Mouse (Mus musculus) T-helper 17 cell (primary cell): ENCODE measurements around the gene Helz2.
"Not testable (repeated sequence)": the region's sequence is repeated elsewhere in the genome, so short reads cannot be mapped to it uniquely, and the experiment has no call there.

ENCODE experiments used
- in situ Hi-C, 2 experiments: fragments of 300-600 bp; cut with MboI, MseI; formaldehyde crosslinking; loops; 1 replicate in 1 of 2; 2 replicates in 1 of 2; pipeline ENCODE4 v1.15.1; 2025; ENCODE audit warnings: high pct_unique_total_duplicates in 2 of 2

Helz2 gene

DNA sequence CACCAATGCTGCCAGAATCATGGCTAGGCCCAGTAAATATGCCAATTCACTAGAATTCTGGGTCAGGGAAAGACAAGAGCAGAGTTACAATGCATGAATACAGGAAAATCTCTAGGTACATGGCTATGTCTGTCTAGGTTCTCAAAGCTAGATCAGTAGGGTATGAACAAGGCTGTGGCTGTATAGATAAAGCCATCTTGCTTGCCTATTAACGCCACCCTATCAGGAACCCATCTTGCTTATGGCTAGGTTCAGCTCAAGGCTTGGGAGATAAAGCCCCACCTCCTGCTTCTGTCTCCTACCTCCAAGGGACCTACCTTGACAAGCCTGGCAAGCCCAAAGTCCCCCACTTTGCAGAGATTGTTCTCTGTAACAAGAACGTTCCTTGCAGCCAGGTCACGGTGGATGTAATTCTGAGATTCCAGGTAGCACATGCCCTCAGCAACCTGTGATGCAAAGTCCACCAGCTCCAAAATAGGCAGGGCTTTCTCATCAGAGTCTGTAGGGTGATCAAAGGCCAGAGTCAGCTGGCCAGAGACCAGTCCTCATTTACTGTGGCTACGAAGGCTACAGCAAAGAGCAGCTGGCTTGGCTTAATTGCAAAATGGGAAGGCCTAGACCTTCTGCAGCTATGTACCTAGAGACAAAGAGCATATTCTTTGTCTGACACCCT lies 45.1 kb downstream of the Helz2 start:
- in situ Hi-C loops = no loop called here

DNA sequence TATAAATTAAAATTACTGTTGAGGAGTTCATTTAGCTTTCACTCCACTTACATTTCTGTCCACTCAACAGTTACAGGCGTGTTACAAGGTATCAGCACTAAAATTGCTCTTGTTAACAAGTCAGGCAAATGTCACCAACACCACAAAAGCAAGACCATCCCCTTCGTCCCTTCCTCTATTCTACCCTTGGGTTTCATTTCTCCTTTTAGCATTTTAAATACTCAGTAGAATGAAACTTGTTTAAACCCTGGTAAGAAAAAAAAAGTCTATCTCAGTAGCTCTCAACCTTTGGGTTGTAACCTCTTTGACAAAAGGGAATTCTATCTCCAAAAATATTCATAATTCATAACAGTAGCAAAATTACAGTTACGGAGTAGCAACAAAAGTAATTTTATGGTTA lies 48.8 kb downstream of the Helz2 start:
- in situ Hi-C loops = no loop called here

DNA sequence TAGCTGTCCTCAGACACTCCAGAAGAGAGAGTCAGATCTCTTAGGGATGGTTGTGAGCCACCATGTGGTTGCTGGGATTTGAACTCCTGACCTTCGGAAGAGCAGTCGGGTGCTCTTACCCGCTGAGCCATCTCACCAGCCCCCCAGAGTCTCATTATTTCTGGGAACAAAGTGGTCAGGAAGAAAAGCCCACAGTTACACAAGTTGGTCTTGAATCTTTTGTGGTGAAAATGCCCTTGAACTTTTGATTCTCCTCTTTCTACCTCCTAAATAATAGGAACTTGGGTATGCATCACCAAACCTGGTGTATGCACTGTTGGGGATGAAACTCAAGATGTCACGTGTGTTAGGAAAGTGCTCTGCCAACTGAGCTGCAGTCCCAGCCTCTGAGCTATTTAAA lies 49.9 kb downstream of the Helz2 start:
- in situ Hi-C loops = no loop called here

DNA sequence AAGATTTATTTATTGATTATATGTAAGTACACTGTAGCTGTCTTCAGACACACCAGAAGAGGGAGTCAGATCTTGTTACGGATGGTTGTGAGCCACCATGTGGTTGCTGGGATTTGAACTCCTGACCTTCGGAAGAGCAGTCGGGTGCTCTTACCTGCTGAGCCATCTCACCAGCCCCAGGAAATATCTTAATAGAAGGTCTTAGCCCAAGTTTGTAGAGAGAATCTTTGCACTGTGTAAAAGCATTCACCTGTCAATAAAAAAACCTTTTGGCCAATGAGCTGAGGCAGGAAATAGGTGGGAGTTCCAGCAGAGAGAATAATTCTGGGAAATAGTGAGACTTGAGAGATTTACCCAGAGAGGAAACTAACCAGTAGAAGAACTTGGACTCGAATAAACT lies 50.4 kb downstream of the Helz2 start:
- in situ Hi-C loops = not testable (repeated sequence)

DNA sequence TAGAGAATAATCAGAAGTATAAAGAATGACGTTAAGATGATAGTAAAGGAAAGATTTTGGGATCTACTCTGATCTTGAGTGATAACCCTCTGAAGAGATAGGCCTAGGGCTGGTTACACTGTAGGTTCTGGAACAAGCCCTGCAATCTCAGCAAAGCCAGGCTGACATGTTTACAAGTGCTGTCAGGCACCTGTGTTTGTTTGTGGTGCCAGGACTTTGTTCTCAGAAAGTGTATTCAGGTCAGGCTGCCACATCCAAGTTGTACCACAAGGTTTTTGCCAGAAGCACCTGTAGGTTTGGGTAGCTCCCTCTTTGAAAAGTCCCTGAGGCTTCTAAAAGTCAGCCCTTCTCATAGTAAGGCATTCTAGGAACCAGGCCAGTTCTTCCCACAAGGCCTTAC lies 52.5 kb downstream of the Helz2 start:
- in situ Hi-C loops = loop anchor here in 1 of 2 experiments (10.0 kb wide), 1 partner anchor 145 kb away; no protein-coding TSS in a partner anchor

DNA sequence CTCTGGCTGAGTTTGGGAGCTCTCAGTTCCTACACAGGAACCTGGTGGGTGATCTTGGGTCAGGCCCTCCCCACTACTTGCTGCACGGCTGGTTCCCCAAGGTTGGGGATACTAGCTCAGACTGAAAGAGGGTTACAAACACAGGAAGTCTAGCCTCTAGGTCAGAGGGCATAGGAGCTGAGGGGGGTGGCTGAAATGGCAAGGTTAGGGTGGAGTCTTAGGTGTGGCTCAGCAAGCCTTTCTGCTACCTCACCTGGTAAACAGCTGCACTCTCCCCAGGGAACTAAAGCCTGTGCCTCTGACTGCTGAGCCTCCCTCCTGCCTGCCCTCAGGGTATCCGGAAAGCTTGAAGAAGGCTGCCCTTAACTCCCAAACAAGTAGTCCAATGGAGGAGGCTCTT lies 53.1 kb downstream of the Helz2 start:
- in situ Hi-C loops = loop anchor here in 1 of 2 experiments (10.0 kb wide), 1 partner anchor 146 kb away; no protein-coding TSS in a partner anchor

DNA sequence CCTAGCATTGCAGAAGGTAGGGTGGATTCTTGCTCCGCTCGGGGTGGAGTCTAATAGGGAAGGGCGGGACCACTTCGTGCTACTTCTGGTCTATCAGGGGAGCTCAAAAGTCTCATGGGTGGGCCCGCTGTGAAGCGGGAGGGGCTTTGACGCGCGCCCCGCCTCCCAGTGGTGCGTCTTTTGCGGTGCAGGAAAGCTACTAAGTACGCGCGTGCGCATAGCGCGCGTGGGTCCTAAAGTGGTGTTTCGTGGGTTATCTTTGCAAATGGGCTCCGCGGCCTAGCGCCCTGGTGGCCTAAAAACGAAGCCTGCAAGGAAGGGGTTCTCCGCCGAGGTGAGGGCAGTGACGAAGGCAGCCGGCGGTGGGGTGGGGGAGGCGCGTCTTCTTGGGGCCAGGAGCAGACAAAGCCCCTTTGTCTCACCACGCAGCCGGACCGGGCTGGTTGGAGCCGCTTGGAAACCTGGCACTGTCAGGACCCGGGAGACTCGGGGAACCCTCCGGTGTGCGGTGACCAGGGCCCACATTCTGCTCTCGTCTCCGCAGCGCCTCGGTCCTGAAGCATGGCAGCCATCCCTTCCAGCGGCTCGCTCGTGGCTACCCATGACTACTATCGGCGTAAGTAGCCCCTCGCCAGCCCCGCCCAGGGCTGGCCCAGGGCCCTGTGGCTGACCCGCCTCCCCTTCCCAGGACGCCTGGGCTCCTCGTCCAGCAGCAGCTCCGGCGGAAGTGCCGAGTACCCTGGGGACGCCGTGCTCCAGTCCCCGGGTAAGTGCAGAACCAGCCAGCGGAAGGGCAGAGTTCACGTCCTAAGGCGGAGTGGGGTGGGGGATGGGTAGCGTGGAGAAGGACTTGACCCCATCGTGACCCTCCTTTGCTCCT lies 54.5 kb downstream of the Helz2 start, which contains the start of gene Ppdpf:
Gene Ppdpf (plus strand): TSS at position 127 of the 880 bp plus-strand sequence.
- in situ Hi-C loops = loop anchor here in 1 of 2 experiments (10.0 kb wide), 1 partner anchor 147 kb away; no protein-coding TSS in a partner anchor

DNA sequence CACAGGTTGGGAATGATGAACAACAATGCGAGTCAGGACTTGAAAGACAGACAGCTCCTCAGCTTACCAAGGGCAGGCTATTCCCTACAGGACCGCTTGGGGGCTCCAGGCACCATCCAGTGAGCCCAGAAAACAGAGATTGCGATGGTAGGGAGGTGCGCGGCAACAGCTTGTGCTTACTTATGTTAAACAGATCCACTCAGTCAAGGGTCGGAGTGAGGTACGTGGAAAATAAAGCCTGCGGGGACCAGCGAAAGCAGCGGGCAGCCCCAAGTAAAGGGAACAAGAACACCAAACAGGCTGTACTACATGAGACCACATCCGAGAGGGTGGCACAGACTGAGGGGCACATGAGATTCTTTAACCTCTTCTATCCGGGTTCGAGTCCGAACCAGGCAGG lies 55.2 kb downstream of the Helz2 start:
- in situ Hi-C loops = loop anchor here in 1 of 2 experiments (10.0 kb wide), 1 partner anchor 148 kb away; no protein-coding TSS in a partner anchor

DNA sequence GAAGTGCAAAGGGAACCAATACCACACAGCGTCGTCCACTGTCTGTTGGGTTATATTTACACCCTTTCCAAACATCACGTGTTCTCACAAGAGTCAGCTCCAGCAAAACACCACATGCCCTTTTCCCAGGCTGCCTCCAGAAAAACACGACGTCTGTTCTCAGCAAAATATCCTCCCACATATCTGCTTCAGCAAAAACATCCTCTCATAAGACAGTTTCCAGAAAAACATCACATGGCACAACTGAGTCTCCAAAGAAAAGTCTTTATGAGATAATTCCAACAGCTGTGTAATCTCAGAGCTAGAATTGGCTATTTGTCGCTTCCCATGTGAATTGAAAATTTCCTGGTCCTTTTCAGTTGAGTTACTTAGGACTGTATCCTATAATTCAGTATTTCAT lies 60.9 kb downstream of the Helz2 start:
- in situ Hi-C loops = loop anchor here in 1 of 2 experiments (10.0 kb wide), 1 partner anchor 154 kb away; no protein-coding TSS in a partner anchor

DNA sequence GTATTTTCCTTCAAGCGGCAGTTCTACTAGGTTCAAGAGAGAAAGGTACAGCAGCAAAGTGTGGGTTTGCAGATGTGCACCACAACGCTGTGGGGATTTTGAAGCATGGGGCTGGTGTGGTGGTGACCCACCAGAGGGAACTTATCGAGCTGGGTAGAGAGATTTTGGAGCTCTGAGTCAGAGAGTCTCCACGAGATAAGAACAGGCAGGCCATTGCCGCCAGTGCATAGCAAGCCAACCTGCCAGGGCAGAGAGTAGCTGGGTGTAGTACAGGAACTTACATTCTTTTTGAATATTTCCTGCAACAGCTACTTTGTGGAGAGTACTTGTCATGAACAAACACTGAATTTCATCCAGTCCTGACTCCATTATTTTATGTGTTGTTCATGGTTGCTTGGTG lies 63.4 kb downstream of the Helz2 start:
- in situ Hi-C loops = no loop called here

DNA sequence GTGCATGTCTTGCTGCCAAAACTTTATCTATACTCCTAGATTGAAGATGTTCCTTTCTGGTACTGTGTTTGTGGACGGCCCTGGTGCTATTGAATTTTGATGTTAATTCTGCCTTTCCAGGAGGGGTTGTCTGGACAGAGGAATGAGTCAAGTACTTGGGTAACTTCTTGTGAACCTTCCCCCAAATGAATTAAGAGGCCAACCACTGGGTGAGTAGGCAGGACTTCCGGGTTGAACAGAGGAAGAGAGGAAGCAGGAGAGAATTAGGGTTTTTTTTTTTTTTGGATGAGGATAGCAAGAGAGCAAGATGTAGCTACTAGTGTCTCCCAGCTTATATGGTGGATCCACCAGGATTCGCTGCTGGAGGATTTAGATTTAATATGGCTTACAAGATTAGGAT lies 63.8 kb downstream of the Helz2 start:
- in situ Hi-C loops = no loop called here
